Mouse (Mus musculus) MEL (cell line): ENCODE measurements at regions not wholly inside any gene's neighbourhood (a gene's known extent, or its start where the extent isn't known, plus 50 kb on each side); places are given as distances from the start of the nearest gene placed in this dataset.

ENCODE experiments used
- DNase-seq: peaks from one replicate; pipeline ENCODE4 v3.0.0; 2011; ENCODE audit warnings: low read depth, low spot score
- H3K27ac ChIP-seq: 2 replicates; pipeline ENCODE4 v1.5.1; 2012; ENCODE audit warnings: low read depth, mild to moderate bottlenecking, control low read depth, low read length, moderate library complexity; ENCODE audit not compliant: control insufficient read depth
- H3K27me3 ChIP-seq, 2 experiments: fragments of 150-350 bp in 1 of 2; sonication (generic) in 1 of 2; 2 replicates each; pipeline ENCODE4 v1.6.1; 2012; ENCODE audit warnings: low read length in 2 of 2, mild to moderate bottlenecking in 2 of 2, improper control_type of control experiment in 1 of 2, moderate library complexity in 1 of 2; ENCODE audit not compliant: insufficient read depth in 2 of 2, control insufficient read depth in 1 of 2
- H3K36me3 ChIP-seq, 2 experiments: 2 replicates each; pipeline ENCODE4 v1.6.1; 2012 to 2014; ENCODE audit warnings: low read length in 2 of 2, improper control_type of control experiment in 1 of 2, inconsistent platforms in 1 of 2, mild to moderate bottlenecking in 1 of 2; ENCODE audit not compliant: insufficient read depth in 2 of 2, control insufficient read depth in 1 of 2
- H3K4me1 ChIP-seq, 2 experiments: fragments of 150-350 bp in 1 of 2; sonication (generic) in 1 of 2; 2 replicates each; pipeline ENCODE4 v1.6.1; 2012; ENCODE audit warnings: low read length in 2 of 2, improper control_type of control experiment in 1 of 2, mild to moderate bottlenecking in 1 of 2; ENCODE audit not compliant: insufficient read depth in 2 of 2, control insufficient read depth in 1 of 2
- H3K4me3 ChIP-seq, 2 experiments: fragments of 150-350 bp in 1 of 2; sonication (generic) in 1 of 2; 2 replicates each; pipeline ENCODE4 v1.5.1; 2012; ENCODE audit warnings: low read depth in 2 of 2, low read length in 2 of 2, mild to moderate bottlenecking in 2 of 2, moderate library complexity in 2 of 2, control low read depth in 1 of 2, improper control_type of control experiment in 1 of 2; ENCODE audit not compliant: control insufficient read depth in 1 of 2, insufficient read depth in 1 of 2
- H3K79me2 ChIP-seq: 2 replicates; pipeline ENCODE4 v1.6.1; 2012; ENCODE audit warnings: mild to moderate bottlenecking, low read length, moderate library complexity; ENCODE audit not compliant: control insufficient read depth, poor library complexity, insufficient read depth
- H3K9ac ChIP-seq: 2 replicates; pipeline ENCODE4 v1.6.1; 2012; ENCODE audit warnings: low read depth, mild to moderate bottlenecking, control low read depth, low read length, moderate library complexity; ENCODE audit not compliant: control insufficient read depth, poor library complexity, severe bottlenecking
- H3K9me3 ChIP-seq: fragments of 150-350 bp; sonication (generic); replicated peaks from 2 replicates; pipeline ENCODE4 v1.6.1; 2012; ENCODE audit warnings: mild to moderate bottlenecking, low read length, improper control_type of control experiment, moderate library complexity; ENCODE audit not compliant: insufficient read depth
- CHD2 ChIP-seq: IDR thresholded peaks from 2 replicates; pipeline ENCODE4 v1.6.1; 2011; ENCODE audit warnings: low read length, improper control_type of control experiment
- E2F4 ChIP-seq: IDR thresholded peaks from 2 replicates; pipeline ENCODE4 v1.6.1; 2011; ENCODE audit warnings: low read depth, low read length, improper control_type of control experiment, borderline replicate concordance
- EP300 ChIP-seq, 2 experiments: IDR thresholded peaks; 2 replicates each; pipeline ENCODE4 v1.6.1; 2011; ENCODE audit warnings: improper control_type of control experiment in 2 of 2, low read length in 2 of 2, low read depth in 1 of 2, mild to moderate bottlenecking in 1 of 2
- ETS1 ChIP-seq: IDR thresholded peaks from 2 replicates; pipeline ENCODE4 v1.6.1; 2012; ENCODE audit warnings: low read depth, mild to moderate bottlenecking, inconsistent platforms, low read length, improper control_type of control experiment, moderate library complexity
- GABPA ChIP-seq: IDR thresholded peaks from 2 replicates; pipeline ENCODE4 v1.6.1; 2012; ENCODE audit warnings: low read depth, mild to moderate bottlenecking, inconsistent platforms, low read length, improper control_type of control experiment, moderate library complexity
- GATA1 ChIP-seq: IDR thresholded peaks from 2 replicates; pipeline ENCODE4 v1.6.1; 2011; ENCODE audit warnings: low read depth, low read length, improper control_type of control experiment
- JUND ChIP-seq: IDR thresholded peaks from 2 replicates; pipeline ENCODE4 v1.6.1; 2011; ENCODE audit warnings: low read depth, mild to moderate bottlenecking, improper control_type of control experiment, low read length
- KAT2A ChIP-seq: conservative IDR thresholded peaks from 2 replicates; pipeline ENCODE4 v1.6.1; 2012; ENCODE audit warnings: low read depth, low read length, improper control_type of control experiment, inconsistent platforms
- MAFK ChIP-seq: IDR thresholded peaks from 2 replicates; pipeline ENCODE4 v1.6.1; 2011; ENCODE audit warnings: low read depth, mild to moderate bottlenecking, low read length, improper control_type of control experiment, borderline replicate concordance
- MAX ChIP-seq: IDR thresholded peaks from 2 replicates; pipeline ENCODE4 v1.6.1; 2011; ENCODE audit warnings: low read length, improper control_type of control experiment
- MAZ ChIP-seq: IDR thresholded peaks from 2 replicates; pipeline ENCODE4 v1.6.1; 2012; ENCODE audit warnings: low read depth, mild to moderate bottlenecking, inconsistent platforms, low read length, improper control_type of control experiment
- MYB ChIP-seq: IDR thresholded peaks from 2 replicates; pipeline ENCODE4 v1.6.1; 2011; ENCODE audit warnings: mild to moderate bottlenecking, low read depth, low read length, improper control_type of control experiment
- MYC ChIP-seq: IDR thresholded peaks from 2 replicates; pipeline ENCODE4 v1.6.1; 2011; ENCODE audit warnings: low read depth, mild to moderate bottlenecking, low read length, improper control_type of control experiment, moderate library complexity
- NRF1 ChIP-seq: IDR thresholded peaks from 2 replicates; pipeline ENCODE4 v1.6.1; 2014; ENCODE audit warnings: low read depth, mild to moderate bottlenecking, inconsistent platforms, low read length, improper control_type of control experiment, moderate library complexity; ENCODE audit not compliant: poor library complexity, insufficient read depth, severe bottlenecking
- POLR2A ChIP-seq, 2 experiments: IDR thresholded peaks; 2 replicates each; pipeline ENCODE4 v1.6.1; 2011 to 2012; ENCODE audit warnings: low read length in 2 of 2, mild to moderate bottlenecking in 2 of 2, control low read depth in 1 of 2, improper control_type of control experiment in 1 of 2, low read depth in 1 of 2, moderate library complexity in 1 of 2; ENCODE audit not compliant: control insufficient read depth in 1 of 2, insufficient read depth in 1 of 2, poor library complexity in 1 of 2
- RAD21 ChIP-seq: IDR thresholded peaks from 2 replicates; pipeline ENCODE4 v1.6.1; 2011; ENCODE audit warnings: mild to moderate bottlenecking, low read depth, low read length, improper control_type of control experiment
- RCOR1 ChIP-seq: IDR thresholded peaks from 2 replicates; pipeline ENCODE4 v1.6.1; 2012; ENCODE audit warnings: low read depth, mild to moderate bottlenecking, inconsistent platforms, low read length, improper control_type of control experiment
- SIN3A ChIP-seq: IDR thresholded peaks from 2 replicates; pipeline ENCODE4 v1.6.1; 2012; ENCODE audit warnings: low read length, improper control_type of control experiment, inconsistent platforms
- SMC3 ChIP-seq: IDR thresholded peaks from 2 replicates; pipeline ENCODE4 v1.6.1; 2011; ENCODE audit warnings: low read depth, low read length, improper control_type of control experiment
- TAL1 ChIP-seq: IDR thresholded peaks from 2 replicates; pipeline ENCODE4 v1.6.1; 2012; ENCODE audit warnings: mild to moderate bottlenecking, inconsistent platforms, low read length, moderate library complexity, mixed read lengths
- TBP ChIP-seq: IDR thresholded peaks from 2 replicates; pipeline ENCODE4 v1.8.0; 2011; ENCODE audit warnings: low read depth, low read length, improper control_type of control experiment
- USF1 ChIP-seq: IDR thresholded peaks from 2 replicates; pipeline ENCODE4 v1.6.1; 2014; ENCODE audit warnings: low read depth, mild to moderate bottlenecking, inconsistent platforms, low read length, improper control_type of control experiment, moderate library complexity
- USF2 ChIP-seq, 2 experiments: IDR thresholded peaks; 2 replicates each; pipeline ENCODE4 v1.6.1; 2011 to 2012; ENCODE audit warnings: improper control_type of control experiment in 2 of 2, low read length in 2 of 2, borderline replicate concordance in 1 of 2, inconsistent platforms in 1 of 2, low read depth in 1 of 2, mild to moderate bottlenecking in 1 of 2; ENCODE audit not compliant: insufficient read depth in 1 of 2
- ZKSCAN1 ChIP-seq: IDR thresholded peaks from 2 replicates; pipeline ENCODE4 v1.6.1; 2012; ENCODE audit warnings: low read depth, mild to moderate bottlenecking, inconsistent platforms, low read length, improper control_type of control experiment, moderate library complexity
- ZNF384 ChIP-seq: IDR thresholded peaks from 2 replicates; pipeline ENCODE4 v1.6.1; 2012; ENCODE audit warnings: low read depth, mild to moderate bottlenecking, inconsistent platforms, low read length, improper control_type of control experiment

GRCm38 (mm10) chr16:29956904-29957303, 107.3 kb upstream of the Hes1 start:
- H3K27me3 ChIP-seq: peaks cover 3 to 5% of the 10 kb centered on the region in 2 experiments; a peak in 3 of 4 replicates
- H3K4me1 ChIP-seq: no peaks in the 10 kb centered on the region
- no peak for TF ChIP-seq MAX
- no peak for TF ChIP-seq CHD2
- no peak for TF ChIP-seq MAFK
- no peak for TF ChIP-seq E2F4
- TF ChIP-seq RCOR1: no peak
- no peak for TF ChIP-seq GABPA
- no peak for TF ChIP-seq ZKSCAN1
- no peak for TF ChIP-seq ETS1
- TF ChIP-seq TBP: no peak
- TF ChIP-seq TAL1: no peak
- TF ChIP-seq SIN3A: no peak
- TF ChIP-seq SMC3: no peak
- TF ChIP-seq USF2 (IDR thresholded peaks at IDR 0.05; ENCODE audit: borderline replicate concordance in 1 of 2, insufficient read depth in 1 of 2, low read depth in 1 of 2, low read length in 2 of 2): no peak
- no peak for TF ChIP-seq NRF1
- no peak for TF ChIP-seq MAZ
- H3K79me2 ChIP-seq: no peaks in the 10 kb centered on the region
- H3K9ac ChIP-seq: no peak overlapping the region
- H3K4me3 ChIP-seq: no peak overlapping the region
- H3K36me3 ChIP-seq: no peaks in the 10 kb centered on the region
- no peak overlapping the region for H3K27ac ChIP-seq
- no peak for DNase-seq
- no peaks in the 10 kb centered on the region for H3K9me3 ChIP-seq

GRCm38 (mm10) chr16:29959939-29960637, 104.1 kb upstream of the Hes1 start:
- Histone ChIP-seq H3K9me3 (no peaks in the 10 kb centered on the region), H3K79me2 (no peaks in the 10 kb centered on the region), H3K9ac (no peak overlapping the region), H3K4me1 (no peaks in the 10 kb centered on the region), H3K36me3 (no peaks in the 10 kb centered on the region), H3K27me3 (peaks cover 7 to 11% of the 10 kb centered on the region in 2 experiments; a peak in 3 of 4 replicates), H3K27ac (no peak overlapping the region), H3K4me3 (no peak overlapping the region)
- DNase-seq: no peak
- no peak for TF ChIP-seq GATA1
- TF ChIP-seq USF1: no peak
- TF ChIP-seq ETS1: no peak
- no peak for TF ChIP-seq CHD2
- no peak for TF ChIP-seq ZNF384
- no peak for TF ChIP-seq EP300 (IDR thresholded peaks at IDR 0.05; ENCODE audit: low read depth in 1 of 2, low read length in 2 of 2)
- no peak for TF ChIP-seq POLR2A (IDR thresholded peaks at IDR 0.05; ENCODE audit: control insufficient read depth in 1 of 2, insufficient read depth in 1 of 2, low read depth in 1 of 2, low read length in 2 of 2, poor library complexity in 1 of 2)
- no peak for TF ChIP-seq RAD21
- no peak for TF ChIP-seq USF2 (IDR thresholded peaks at IDR 0.05; ENCODE audit: borderline replicate concordance in 1 of 2, insufficient read depth in 1 of 2, low read depth in 1 of 2, low read length in 2 of 2)
- TF ChIP-seq MYC: no peak
- no peak for TF ChIP-seq KAT2A
- no peak for TF ChIP-seq JUND
- TF ChIP-seq GABPA: no peak
- TF ChIP-seq MYB: no peak
- TF ChIP-seq MAX: no peak
- TF ChIP-seq, all 39 proteins: peak for 0
